Mouse (Mus musculus): ENCODE measurements around the gene Cdon.
A peak's percentile ranks its signal among the peaks of the same experiment; 100 is the strongest.

The Cdon gene

DNA sequence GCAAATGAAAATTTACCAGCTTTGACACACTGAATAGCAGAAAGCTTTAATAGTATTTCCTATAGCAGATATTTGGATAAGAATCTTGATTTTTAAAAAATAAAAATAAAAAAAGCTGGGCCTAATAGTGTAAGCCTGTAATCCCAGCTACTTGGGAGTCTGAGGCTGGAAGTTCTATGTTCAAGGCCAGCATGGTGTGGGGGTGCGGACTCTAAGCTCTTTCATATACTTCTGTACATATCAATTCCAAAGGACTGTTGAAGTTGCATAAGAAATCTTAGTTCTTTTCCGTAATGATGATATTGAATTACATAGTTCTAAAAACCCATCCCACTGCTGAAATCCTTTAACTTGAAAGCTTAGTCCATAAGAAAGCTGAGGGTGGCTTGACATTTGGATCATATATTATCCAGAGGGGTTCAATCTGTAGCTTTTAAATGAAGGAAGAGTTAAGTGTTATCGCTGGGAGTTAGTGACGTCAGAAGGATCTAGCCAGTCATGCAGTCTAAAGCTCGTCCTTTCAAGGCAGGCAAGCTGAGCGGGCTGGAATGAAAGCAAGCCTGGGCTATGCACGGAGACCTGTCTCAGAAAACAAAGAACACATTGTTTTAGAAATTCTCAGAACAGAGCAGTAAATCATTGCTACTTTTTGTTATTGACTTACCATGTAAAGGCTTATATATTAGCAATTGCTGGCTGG, 72.3 kb downstream of the Cdon start:
- no peak for DNase-seq (ENCODE audit: low read depth, low spot score)

DNA sequence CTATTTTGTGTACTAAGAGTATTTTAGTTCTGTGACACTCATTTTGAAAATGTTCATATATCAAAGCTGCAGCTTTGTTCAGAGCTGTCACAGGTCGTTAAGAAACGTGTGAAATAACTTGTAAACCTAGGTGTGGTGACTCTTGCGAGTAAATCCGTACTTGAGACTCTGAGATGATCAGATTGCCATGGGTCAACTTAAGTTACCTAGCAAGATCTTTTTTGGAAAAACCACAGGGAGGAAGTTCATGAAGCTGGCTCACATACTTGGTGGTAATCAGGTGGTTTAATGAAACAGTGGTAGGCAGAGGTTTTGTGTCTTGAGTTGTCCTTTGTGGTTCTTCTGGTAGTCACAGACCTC, 72.8 kb downstream of the Cdon start:
- DNase-seq (ENCODE audit: low read depth, low spot score), result no peak

DNA sequence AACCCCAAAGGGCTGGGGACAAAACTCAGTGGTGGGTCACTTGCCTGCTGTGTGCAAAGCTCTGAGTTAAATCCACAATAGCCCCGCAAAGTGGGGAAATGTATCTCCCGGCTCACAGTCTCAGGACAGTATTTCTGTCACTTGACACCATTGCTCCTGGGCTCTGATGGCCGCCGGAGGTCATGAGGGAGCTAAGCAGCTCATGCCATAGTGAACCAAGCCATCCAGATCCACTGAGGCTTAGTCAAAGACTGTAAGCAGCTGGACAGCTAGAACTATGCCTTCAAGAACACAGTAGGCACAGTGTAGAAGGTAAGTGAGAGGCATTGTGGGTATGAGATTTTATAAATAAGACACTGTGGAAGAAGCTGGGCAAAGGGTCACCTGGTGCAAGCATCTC, 74.0 kb downstream of the Cdon start:
- no peak for DNase-seq (ENCODE audit: low read depth, low spot score)

DNA sequence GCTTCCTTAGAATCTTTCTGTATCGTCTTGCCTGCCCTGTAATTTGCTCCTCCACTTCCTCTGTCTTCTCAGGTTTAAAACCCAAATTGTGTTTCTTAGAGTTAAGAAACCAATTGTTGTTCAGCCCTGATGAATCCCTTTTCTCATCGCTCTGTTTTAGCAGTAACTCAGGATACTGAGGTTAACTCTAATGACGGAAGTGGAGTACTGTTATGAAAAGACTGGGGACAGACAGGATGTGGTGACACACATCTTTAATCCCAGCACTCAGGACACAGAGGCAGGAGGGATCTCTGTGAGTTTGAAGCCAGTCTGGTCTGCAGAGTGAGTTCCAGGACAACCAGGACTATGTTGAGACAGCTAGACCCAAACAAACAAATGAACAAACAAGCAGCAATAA, 74.5 kb downstream of the Cdon start:
- DNase-seq (ENCODE audit: low read depth, low spot score), result peak; percentile 67

DNA sequence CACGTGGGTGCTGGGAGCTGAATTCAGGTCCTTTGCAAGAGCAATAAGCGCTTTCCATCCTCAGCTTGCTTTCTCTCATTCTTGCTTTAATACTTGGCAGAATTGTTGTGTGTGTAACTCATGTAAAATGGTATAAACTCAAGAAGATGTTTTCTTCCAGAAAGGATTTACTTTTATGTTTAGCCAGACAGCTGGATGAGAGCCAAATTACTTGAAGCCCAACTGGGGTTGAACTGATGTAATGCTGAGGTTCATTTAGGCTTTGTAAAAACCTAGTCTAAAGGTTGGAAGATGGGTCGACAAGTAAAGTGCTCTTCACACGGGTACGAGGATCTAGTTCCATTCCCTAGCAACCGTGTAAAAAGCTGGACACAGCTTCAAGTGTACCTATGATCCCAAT, 79.0 kb downstream of the Cdon start:
- no peak for DNase-seq (ENCODE audit: low read depth, low spot score)

DNA sequence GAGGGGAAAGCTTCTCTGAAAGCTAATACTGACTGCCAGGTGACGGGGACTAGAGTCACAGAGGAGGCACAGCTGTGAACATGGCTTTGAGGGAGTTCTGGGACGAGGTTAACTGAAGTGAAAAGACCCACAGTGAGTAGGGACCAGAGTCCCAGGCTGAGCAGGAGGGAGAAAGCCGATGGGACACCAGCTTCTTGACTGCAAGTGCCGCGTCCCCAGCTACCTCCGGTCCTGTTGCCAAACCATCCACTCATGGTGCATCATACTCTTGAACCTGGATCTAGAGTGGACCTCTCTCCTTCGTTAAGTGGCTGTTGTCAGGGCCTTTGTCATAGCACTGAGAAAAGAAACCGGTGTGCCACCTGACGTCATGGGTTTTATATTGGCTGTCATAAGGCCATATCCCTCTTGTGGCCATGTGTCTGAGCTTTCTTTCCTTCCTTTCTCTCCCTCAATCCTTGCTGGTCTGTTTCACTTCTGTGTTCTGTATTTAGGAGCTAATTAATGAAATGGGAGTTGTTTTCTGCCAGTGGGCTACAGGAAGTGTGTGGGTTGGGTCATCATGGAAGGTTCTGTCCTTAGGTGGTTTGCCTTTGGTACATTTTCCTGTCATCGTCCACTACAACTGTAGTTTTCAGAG, 81.6 kb downstream of the Cdon start:
- no peak for DNase-seq (ENCODE audit: low read depth, low spot score)

DNA sequence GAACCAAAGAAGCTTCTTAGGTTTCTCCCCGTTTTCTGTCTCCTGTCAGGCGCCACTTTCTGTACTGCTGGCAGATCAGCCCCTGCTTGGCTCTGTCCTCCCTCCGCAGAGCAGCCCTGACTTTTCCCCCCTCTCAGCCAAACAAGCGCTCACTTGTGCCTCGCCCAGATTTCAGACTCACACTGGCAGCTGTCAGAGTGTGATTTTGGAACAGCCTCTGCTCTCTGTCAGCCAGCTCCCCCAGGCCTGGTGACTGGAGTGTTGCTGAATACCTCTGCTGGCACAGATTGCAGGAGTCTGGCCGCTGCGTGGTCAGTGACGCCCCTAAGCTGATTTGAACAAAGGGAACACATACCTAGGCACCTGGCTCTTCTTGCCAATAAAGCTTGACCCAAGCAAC, 87.3 kb downstream of the Cdon start:
- DNase-seq (ENCODE audit: low read depth, low spot score), result no peak

DNA sequence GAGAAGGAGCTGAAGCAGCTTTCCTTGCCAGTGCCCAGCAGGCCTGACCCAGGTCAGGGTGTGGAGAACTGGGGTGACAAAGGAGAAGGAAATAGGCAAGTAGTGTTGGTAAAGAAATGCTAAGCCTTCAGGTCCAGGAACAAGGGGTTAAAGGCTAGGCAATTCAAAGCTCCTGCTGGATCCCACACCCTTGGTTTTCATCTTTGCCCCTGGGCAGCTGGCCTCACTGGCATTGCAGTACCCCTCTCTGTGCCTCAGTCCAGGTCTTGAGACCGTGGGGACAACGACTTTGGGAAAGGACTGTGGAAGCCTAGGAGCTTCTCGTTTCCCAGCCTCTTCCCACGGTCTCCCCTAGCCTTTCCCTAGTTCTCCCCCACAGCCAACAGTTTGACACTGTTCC, 93.0 kb downstream of the Cdon start:
- DNase-seq (ENCODE audit: low read depth, low spot score), result no peak

DNA sequence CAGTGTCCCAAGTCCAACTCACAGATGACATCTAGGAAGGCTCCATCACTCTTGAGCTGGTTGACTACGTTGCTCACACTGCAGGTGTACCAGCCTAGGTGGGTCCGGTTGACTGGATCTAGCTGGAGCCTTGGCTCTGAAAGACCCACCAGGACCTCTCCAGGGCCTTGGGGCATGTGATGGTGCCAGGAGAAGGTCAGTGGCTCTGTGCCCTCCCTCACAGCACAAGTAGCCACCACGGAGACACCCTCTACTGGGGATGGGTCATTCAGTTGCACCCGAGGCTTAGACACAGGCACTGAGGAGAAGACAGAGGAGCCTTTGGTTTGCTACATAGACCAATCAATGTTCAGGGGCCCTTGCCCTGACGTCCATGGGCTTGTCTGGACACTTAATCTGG, 95.3 kb downstream of the Cdon start:
- DNase-seq (ENCODE audit: low read depth, low spot score), result no peak

DNA sequence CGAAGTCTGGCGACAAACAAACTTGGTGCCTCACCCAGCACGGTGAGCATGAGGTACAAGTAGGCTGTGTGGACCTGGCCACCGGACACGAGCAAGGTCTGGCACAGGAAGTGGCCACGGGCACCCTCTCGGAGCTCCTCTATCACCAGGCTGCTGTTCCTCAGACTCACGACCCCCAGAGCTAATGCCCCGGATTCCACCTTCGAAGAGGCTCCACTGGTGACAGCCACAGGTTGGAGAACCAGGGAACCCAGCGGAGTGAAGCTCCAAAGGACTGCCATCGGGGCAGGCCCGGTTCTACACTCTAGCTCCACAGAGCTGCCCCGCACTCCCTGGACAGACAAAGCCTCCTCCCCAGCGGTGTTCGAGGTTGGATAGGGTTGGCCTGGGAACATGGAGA, 95.8 kb downstream of the Cdon start:
- no peak for DNase-seq (ENCODE audit: low read depth, low spot score)

DNA sequence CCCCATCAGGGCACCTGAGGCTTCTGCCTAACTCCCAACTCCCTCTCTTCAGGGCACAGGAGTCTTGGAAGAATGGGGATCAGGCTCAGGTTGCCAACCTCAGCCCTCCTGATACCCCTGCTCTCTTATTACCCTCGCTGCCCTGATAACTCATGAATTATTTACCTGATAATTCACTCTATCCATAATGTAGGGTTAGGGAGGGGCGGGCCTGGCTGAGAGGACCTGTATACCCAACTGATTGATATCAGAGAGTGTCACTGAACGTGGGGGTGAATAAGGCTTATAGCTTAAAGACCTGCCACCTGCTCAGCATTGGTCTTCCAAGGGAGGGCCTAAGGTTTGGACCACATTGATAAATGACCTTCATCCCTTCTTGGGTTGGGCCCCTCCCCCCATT, 97.2 kb downstream of the Cdon start, which contains the start of gene Gm1113:
Gm1113 (minus strand) TSS at position 101 of the 400 bp plus-strand sequence.
- no peak for DNase-seq (ENCODE audit: low read depth, low spot score)

DNA sequence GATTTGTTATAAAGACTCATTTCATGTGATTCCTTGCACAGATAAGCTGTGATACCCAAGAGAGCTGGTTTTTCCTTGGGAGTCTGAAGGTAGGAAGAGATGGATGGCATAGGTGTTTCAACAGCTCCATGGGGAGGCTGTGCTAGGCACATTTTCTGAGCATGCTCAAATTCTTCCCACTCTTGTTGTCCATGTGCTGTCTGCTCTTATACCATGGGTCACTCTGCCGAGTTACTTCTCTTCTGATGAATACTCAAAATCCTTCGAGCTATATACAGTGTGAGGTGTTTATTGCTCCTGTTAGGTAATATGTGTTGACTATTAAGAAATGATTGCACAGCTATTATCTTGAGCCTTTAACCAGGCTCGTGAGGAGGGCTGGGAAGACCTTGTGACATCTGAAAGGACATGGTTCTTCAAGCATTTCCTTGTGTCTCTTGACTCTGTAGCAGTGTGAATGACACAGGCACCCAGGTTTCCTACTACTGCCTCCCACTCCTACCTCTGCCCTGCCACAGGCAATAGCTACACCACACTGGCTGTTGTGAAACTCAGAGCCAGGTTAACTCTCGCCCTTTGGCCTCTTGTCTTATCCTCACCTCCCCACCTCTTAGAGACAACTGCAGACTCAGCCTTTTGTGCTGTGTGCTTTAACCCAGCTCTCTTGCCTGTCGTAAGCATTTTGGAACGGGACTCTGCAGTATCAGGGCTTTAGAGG, 99.9 kb downstream of the Cdon start:
- DNase-seq (ENCODE audit: low read depth, low spot score), result no peak

DNA sequence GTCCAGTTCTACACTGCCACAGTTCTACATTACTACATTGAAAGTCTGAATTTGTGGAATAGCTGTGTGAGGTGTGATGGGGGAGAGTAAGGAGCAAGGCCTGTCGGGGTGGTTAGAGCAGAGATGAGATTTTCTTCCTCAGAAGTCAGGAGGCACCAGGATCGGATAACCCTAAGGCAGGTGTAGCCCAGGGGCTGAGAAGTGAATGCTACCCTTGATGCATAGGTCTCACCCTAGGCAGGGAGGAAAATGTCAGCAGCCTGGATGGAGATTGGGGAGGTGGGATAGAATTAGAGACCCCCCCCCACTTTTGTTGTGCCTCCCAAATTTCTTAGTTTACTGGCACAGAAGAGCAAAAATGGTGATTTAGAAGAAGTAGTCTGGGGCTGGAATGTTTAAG, 101.3 kb downstream of the Cdon start:
- DNase-seq (ENCODE audit: low read depth, low spot score), result no peak

DNA sequence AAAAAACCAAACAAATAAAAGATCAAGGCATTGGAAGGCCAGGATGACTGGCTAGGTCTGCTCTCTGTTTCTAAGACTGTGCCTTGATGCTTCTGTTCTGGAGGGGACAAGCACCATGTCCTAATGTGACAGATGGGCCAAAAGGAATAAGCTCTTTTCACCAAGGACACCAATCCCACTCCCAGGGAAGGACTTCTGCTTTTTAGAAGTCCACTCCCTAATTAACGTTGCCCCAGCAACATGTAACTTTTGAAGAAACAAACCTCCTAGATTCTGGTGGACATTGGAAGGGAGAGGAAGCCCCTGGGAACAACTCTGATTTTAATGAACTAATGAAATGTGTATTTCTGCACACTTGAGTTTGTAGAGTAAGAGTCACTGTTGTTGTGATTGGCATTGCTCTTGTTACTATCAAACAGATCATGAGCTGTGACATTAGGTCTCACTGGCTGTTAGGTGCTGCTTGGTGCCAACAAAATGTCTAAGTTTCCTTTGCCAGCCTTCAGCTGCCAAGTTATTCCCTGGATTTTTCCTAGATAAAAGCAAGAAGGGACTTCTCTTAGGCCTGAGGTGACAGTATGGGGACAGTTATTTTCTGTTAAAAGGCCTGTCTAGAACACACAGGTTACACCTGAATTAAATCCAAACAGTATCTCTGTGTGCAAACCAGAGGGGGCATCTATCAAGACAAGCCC, 102.0 kb downstream of the Cdon start:
- DNase-seq (ENCODE audit: low read depth, low spot score), result no peak

DNA sequence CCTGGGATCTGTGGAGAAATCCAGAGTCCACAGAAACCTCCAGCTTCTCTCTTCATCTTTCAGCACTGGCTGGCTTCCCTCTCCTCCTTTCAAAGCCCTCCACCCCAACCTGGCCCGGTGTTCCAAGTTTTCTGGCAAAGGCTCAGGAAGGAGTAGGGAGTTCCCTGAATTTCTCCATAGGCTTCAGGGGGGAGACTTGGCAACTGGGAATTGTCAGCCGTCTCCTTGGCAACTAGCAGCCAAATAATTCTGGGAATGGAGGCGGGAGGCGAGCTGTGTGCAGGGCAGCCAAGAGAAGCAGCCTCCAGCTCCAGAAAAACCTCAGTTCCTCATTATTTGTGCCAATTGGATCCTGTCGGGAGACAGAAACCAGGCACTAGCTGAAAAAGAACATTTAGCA, 102.6 kb downstream of the Cdon start:
- DNase-seq (ENCODE audit: low read depth, low spot score), result no peak

DNA sequence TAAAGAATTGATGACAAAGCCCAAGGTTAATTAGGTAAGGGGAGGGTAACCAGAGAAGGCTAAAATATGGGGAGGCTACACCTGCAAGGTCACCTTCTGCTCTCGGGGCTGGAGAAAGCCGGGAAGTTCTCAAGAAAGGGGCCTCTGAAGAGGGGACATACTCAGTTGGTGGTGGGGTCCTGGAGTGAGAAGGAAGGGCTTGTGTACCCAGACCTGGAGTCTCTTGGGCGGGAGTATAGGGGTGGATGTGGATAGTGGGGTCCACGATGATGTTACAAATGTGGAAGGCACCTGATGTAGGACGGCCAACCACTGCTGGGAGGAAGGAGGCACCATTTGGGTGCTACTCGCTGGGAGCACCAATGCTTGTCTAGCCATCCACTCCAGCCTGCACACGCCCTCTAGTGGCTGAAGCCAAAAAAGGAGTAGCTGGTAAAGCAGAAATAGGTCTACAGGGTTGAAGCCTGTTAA, 103.0 kb downstream of the Cdon start:
- DNase-seq (ENCODE audit: low read depth, low spot score), result peak; percentile 69

DNA sequence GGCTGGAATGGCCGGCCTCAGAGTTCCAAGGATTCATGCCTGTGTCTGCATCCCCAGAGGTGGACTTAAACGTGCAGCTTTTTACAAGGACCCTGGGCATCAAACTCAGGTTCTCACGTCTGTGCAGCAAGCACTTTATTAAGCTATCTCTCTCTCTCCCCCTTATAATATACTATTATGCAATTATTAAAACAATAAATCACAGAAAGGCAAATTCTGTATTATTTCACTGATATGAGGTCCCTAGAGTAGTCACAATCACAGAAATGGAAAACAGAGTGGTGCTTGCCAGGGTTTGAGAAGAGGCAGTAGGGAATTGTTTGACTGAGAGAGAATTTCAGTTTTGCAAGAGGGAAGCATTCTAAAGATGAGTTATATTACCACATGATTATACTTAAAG, 108.2 kb downstream of the Cdon start:
- DNase-seq (ENCODE audit: low read depth, low spot score), result no peak

DNA sequence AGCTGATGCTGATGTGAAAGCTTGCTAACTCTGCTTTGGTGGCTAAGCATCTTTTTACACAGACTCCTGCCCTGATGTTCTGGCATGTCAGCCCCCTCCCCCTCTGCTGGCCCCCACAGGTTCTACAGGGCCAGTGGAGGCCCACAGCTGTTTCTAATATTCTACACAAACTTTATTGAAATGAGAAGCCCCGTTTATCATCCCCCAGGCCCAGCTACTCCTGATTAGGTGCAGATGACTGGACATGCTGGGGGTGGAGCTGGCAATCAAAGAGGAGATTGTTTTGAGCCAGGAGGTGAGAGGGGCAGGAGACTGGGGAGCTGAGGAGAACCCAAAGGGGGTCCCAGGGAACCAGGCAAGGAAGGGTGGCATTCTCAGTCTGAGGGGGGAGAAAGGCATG, 108.9 kb downstream of the Cdon start:
- no peak for DNase-seq (ENCODE audit: low read depth, low spot score)

DNA sequence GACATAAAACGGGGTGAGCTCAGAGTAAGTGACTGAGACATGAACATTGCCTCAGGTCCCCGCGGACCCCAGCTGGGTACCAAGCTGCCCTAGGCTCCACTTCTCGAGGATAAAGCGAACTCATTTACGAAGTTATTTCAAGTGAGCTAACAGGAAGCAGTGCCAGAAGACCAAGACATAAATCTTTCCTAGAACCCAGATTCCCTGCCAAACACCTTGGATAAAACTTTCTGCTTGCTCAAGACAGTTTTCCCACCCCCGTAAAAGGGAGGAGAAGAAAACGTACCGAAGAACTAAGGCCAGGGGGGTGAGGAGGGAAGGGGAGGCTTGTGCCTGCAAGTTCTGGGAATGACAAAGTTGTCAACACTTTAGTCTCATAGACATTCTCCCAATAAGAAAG, 112.3 kb downstream of the Cdon start:
- no peak for DNase-seq (ENCODE audit: low read depth, low spot score)

DNA sequence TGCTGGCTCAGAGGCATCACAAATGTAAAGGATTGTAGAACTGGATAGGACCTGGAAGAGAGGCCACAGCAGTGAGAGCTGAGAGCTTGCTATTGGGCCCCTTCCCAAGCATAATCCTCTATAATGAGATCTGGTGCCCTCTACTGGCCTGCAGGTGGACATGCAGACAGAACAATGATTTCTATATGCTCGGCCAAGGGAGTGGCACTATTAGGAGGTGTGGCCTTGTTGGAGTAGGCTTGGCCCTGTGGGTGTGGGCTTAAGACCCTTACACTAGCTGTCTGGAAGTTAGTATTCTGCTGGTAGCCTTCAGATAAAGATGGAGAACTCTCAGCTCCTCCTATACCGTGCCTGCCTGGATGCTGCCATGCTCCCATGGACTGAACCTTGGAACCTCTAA, 114.2 kb downstream of the Cdon start:
- DNase-seq (ENCODE audit: low read depth, low spot score), result peak; percentile 66

DNA sequence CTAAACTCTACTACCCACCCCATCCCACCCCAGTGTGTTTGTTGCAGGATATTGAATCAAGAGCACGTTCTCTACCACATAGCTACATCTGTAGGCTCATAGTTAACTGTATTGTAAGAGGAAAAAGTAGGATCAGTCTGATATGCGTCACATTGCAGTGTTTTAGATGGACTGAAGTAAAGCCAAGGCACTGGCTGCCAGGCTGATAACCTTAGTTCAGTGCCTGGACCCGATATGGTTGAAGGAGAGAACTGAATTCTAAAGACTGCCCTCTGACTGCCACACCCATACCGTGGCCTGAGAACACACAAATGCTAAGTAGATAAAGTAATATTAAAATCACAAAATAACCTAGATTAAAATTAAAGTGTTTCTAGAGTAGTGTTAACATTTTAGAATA, 114.9 kb downstream of the Cdon start:
- no peak for DNase-seq (ENCODE audit: low read depth, low spot score)

DNA sequence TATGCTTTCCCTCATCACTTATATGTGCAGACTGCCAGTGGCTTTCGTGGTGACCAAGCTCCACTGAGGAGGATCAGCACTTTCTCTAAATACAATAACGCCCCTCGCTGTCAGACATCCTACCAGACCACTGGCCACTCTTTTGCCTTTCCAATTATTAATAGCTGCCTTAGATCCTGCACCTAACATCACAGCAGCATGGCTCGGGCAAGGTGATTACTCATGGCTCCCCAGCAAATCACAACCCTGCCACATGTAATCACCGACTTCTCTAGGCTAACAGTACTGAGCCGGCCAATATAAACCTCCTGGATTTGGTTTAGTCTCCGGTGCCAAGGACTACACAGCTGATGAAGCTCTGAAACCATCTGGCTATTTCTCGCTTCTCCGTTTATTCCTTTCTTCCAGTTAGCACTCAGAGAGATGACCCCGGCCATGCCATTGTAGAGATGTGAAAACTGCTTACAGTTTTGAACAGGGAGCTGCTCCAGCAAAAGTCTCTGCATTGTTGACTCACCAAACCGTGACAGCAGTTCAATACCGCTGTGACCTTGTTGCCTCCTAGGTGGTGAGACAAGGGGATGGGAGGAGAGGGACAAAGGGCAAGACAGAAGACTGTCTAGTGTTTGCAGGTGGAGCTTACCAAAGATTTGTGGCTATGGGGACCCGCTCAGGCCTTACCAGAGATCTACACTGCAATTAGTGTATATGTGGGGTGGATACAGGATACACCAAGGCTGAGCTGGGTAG, 118.2 kb downstream of the Cdon start:
- no peak for DNase-seq (ENCODE audit: low read depth, low spot score)
